Mouse (Mus musculus): ENCODE measurements around the gene Irf2bp1.

Irf2bp1 gene

GRCm38 (mm10) chr7:19001066-19001806 lies 2.6 kb upstream of the Irf2bp1 start:
- DNase-seq = peak; percentile 79 to 81

DNA sequence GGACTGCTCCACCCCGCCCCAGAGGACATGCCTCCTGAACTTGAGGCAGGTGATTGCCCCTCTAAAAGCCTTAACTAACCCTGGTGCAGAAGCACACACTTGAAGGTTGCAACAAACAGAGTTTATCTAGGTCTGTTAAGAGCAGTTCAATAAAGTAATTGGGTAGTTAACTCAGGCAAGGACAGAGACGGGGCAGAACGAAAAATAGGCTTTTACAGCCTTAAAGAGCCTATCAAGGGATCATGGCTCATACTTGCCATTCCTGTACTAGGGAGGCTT lies 2.1 kb upstream of the Irf2bp1 start:
- no peak for DNase-seq

DNA sequence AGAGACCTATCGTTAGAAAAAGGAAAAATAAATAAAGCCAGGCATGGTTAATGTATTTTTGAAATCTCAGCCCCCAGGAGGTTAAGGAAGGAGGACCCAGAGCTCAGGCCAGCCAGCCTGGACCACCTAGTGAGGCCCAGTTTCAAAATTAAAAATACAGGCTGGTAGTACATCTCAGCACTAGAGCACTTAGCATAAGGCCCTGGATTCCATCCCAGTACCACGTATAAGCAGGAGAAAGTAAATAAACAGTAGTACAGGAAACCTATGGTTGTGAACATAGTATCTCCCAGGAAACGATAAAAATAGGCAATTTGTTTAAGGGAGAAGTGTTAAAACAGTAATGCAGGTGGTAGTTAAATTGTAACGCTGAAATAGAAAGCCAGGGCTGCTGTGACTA lies 1.7 kb upstream of the Irf2bp1 start:
- DNase-seq = no peak

- peak; percentile 61 to 63 for DNase-seq
These were observed 871 bp upstream of the Irf2bp1 start for GRCm38 (mm10) chr7:19002848-19003498.

DNA sequence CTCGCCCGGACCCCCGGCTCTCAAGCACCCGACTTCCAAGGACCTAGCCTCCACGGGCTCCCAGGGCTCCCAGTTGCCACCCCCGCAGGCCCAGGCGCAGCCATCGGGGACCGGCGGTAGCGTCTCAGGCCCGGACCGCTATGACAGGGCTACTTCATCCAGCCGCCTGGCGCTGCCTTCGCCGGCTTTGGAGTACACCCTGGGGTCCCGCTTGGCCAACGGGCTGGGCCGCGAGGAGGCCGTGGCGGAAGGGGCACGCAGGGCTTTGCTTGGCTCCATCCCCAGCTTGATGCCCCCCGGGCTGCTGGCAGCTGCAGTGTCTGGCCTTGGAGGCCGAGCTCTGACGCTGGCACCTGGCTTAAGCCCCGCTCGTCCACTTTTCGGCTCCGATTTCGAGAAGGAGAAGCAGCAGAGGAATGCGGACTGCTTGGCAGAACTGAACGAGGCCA lies 811 bp downstream of the Irf2bp1 start:
- DNase-seq = peak in 1 of 2 experiments; percentile 23

DNA sequence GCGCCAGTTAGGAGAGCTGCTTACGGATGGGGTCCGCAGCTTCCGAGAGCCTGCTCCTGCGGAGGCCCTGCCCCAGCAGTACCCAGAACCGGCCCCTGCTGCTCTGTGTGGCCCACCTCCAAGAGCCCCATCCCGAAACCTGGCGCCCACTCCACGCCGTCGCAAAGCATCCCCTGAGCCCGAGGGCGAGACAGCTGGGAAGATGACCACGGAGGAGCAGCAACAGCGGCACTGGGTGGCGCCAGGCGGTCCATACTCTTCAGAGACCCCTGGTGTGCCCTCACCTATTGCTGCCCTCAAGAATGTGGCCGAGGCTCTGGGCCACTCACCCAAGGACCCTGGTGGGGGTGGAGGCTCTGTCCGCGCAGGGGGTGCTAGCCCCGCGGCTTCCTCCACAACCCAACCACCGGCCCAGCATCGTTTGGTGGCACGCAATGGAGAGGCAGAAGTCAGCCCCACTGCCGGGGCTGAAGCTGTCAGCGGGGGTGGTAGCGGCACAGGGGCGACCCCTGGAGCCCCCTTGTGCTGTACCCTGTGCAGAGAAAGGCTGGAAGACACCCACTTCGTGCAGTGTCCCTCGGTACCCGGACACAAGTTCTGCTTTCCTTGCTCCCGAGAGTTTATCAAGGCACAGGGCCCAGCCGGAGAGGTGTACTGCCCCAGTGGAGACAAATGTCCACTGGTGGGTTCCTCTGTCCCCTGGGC lies 1.7 kb downstream of the Irf2bp1 start:
- no peak for DNase-seq

DNA sequence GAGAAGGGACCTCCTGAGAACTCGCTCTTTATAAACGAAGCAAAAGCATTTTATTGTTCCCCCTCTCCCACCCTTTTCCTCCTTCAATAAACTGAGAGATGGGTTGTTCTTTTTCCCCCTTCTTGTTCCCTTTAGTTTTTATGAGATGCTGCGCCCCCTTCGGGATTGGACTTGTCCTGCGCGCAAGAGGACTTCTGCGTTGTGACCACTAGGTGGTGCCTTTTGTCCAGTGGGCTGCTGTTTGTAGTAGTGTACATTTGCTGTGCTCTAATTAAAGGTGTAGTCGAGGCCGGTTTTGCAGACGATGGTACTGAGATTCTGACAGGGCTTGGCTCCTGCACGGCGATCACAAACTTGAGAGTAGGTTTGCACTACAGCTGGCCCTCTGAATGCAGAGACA lies 2.6 kb downstream of the Irf2bp1 start:
- DNase-seq = peak; percentile 85 to 87

DNA sequence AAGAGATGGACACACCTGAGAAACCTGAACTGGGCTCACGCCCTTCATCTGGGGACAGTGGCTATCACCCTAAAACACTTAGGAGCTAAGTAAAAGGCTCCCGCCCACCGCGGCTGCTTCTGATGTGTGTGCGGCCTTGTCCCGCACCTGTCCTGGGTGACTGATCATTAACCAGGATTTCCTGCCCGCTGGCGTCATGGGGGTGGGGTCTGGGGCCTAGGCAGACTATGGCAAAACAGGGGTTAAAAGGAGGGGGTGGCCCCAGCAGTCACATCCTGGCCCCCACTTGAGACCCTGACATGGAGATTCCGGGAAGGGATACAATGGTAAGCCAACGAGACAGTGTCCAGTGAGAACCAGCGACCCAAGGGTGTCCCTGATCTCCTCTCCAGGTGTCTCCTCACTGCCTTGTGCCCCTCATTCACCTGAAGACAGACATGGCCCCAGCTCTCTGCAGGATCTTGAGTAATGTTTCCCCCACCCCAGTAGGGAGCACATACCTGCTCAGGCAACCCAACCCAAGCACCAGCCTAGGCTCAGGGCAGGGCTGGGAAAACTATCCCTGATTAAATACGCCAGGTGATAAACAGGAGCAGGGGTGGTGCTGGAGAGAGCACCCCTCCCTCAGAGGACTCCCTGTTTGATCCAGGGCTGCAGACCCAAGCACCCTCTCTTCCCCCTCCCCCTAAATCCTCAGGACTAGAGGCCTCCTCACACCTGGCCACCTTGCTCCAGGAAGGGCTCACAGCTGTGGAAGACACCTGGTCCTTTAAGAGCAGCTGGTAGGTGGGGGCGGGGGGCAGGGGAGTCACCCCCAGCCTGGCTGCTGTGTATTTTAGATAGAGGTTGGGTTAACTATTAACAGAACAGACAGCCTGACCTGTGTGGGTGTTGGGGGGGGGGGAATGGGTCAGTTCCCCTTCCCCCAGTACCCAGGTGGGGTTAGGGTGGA lies 3.5 kb downstream of the Irf2bp1 start:
- no peak for DNase-seq

DNA sequence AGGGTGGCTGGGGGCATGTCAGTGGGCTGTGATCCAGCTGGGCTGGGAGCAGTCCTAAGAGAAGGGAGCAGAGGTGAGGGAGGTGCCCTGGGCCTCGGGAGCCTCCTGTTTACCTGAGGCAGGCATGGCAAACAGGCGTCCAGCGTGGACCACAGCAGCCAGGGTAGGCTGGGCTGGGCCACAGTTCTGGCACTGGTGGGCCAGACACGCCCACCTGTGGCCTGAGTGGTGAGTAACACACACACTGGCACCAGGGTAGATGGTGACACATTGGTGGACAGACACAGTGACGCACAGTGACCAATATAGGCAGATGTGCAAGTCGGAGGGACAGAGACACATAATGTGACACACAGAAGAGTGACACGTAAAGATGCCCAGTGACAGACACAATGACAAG lies 6.7 kb downstream of the Irf2bp1 start:
- DNase-seq = no peak

GRCm38 (mm10) chr7:19012025-19012621 lies 8.3 kb downstream of the Irf2bp1 start:
- DNase-seq = no peak

- DNase-seq = no peak
These were observed 9.0 kb downstream of the Irf2bp1 start for GRCm38 (mm10) chr7:19012882-19013281.

DNA sequence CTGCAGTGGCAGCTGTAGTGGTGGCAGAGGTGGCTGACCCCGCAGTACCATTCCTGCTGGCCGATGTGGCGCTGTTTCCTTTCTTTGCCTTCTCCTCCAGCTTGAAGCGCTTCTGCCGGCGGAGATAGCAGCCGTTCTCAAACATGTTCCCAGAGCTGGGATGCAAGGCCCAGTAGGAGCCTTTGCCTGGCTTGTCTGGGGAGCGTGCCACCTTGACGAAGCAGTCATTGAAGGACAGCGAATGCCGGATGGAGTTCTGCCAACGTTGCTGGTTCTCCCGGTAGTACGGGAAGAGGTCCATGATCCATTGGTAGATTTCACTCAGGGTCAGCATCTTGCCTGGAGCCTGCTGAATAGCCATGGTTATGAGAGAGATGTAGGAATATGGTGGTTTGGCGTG lies 10.6 kb downstream of the Irf2bp1 start:
- no peak for DNase-seq

DNA sequence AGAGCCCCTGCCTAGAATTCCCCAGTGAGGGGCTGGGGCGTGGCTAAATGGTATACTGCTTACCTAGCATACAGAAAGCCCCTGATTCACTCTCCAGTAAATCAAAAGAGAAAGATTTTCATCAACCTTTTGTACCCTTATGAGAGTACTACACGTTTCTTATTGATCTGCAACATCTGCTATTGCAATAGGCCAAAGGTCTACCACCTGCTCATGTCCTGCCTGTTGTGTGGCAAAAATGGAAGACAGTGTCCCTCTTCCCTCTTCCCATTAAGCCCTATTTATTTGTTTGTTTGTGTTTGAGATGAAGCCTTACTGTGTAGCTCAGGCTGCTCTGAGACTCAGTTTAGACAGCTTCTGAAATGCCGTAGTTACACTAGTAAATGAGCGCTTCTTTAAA lies 12.2 kb downstream of the Irf2bp1 start:
- no peak for DNase-seq

DNA sequence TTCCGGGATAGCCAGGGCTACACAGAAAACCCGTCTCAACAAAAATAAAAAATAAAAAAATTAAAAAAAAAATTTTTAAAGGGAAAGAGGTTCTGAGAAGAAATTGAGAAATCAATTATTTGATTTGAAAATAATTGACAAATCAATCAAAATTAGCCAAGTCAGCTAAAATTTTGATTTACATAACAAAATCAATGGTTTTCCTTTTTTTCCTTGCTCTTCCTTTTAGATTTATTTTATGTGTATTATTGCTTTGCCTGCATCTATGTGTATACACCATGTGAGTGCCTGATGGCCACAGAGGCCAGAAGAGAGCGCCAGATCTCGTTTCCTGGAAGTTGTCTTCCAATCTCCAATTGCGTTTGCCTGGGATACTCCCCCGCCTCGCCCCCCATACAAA lies 14.1 kb downstream of the Irf2bp1 start:
- DNase-seq = no peak

DNA sequence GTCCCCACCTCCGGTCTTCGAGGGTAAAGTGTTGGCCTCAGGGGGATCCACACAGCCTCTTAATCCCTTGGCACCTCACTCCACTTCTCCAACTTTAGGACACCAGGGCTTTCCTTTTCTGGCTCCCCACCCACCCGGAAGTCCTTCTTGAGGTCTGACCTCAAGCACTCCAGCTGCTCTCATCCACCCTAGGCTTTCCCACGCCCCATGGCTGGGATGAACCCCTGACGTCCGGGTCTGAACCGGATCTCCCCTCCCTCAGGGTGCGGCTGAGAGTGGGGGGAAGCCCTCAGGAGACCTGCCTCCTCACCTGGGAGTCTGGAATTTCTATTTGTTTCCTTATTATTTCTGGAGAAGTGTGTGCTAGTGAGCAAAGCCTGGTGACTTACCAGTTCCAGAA lies 17.2 kb downstream of the Irf2bp1 start:
- DNase-seq = no peak

GRCm38 (mm10) chr7:19022189-19022958 lies 18.5 kb downstream of the Irf2bp1 start:
- no peak for DNase-seq

DNA sequence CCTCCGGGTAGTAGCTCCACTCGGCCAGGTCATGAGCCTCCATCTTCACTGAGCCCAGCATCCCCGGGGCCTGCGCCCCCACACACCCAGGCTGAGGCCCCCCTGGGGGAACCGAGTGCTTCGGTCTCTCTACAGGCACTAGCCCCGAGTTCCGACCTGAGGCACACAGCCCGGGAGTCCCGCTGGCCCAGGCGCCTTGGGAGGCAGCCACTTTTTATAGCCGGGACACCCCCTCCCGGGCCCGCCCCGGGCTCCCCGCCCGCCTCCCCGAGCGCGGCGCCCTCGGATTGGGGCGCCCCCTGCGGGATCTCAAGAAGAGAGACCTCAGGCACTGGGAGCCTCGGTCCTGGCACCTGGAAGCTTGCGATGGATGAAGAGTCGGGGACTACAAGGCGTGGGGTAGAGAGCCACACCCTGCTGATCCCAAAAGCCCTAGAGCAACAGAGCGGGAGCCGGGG lies 19.5 kb downstream of the Irf2bp1 start, which contains the start of gene Foxa3:
Foxa3 (minus strand) TSS at position 182 of the 458 bp plus-strand sequence.
- DNase-seq = peak; percentile 48 to 55

- DNase-seq = peak; percentile 95 to 96
These were observed 20.3 kb downstream of the Irf2bp1 start, which contains the start of gene Sympk for GRCm38 (mm10) chr7:19024096-19024506. TSS of gene Sympk (plus strand) at chr7:19024377.

- peak; percentile 39 to 40 for DNase-seq
These were observed 20.9 kb downstream of the Irf2bp1 start for GRCm38 (mm10) chr7:19024581-19025255.

GRCm38 (mm10) chr7:19028067-19028466 lies 24.2 kb downstream of the Irf2bp1 start:
- DNase-seq = no peak

Data from B cell, adult 2 months (primary cell).